Mouse (Mus musculus) spleen, postnatal 0 days (tissue): Measurements from ENCODE around the gene Gm11214. TPM values are rescaled to one million over a fixed set of nuclear protein-coding genes. Genes with fewer than 3 reads are reported as not detected.

Source experiments
- polyA plus RNA-seq: library from polyadenylated mRNA; unstranded; fragments of >200 nt; fragmentation: Nextera tagmentation; extraction: Ambion mirVana; gene quantifications from 2 replicates; pipeline ENCODE4 v1.2.1, GENCODE M21; 2015

Gm11214 gene
- not detected in 2 replicates for polyA plus RNA-seq

GRCm38 (mm10) chr4:63663279-63663678, at the start of gene Gm11214:
TSS of gene Gm11214 (minus strand) at chr4:63663379.

GRCm38 (mm10) chr4:63622378-63622835, 40.8 kb downstream of the Gm11214 start, which contains the start of gene Tex48:
TSS of gene Tex48 (minus strand) at chr4:63622428.

Other genes starting within 250 kb of the Gm11214 start
- 0.19 and 0.76 TPM in 2 replicates for gene Whrn, start 167.4 kb downstream of the Gm11214 start, polyA plus RNA-seq
- gene Atp6v1g1, start 118.6 kb downstream of the Gm11214 start, polyA plus RNA-seq, result 146 and 154 TPM in 2 replicates
- gene Tmem268, start 104.6 kb downstream of the Gm11214 start, polyA plus RNA-seq, result 6.0 and 6.8 TPM in 2 replicates
- not detected in 2 replicates for gene Gm11213, start 58.1 kb downstream of the Gm11214 start, polyA plus RNA-seq
- gene Tex48, start 41.0 kb downstream of the Gm11214 start, polyA plus RNA-seq, result not detected in 2 replicates
- gene Tnfsf15, start 81.7 kb upstream of the Gm11214 start, polyA plus RNA-seq, result not detected in 2 replicates
- 0.04 TPM in 1 of 2 replicates, not detected in the other for gene Tnfsf8, start 198.0 kb upstream of the Gm11214 start, polyA plus RNA-seq